Mouse (Mus musculus) layer of hippocampus, postnatal 10 days (tissue): ENCODE measurements around the gene Lgalsl. TPM values are rescaled to one million over a fixed set of nuclear protein-coding genes. Genes with fewer than 3 reads are reported as not detected.
A peak's percentile ranks its signal among the peaks of the same experiment; 100 is the strongest.

Source experiments
- DNase-seq, 2 experiments: peaks; one replicate each; pipeline ENCODE4 v3.0.0; 2021; ENCODE audit warnings: low spot score in 2 of 2
- total RNA-seq, 2 experiments: library from RNA; stranded (reverse); gene quantifications; 2 replicates each; pipeline ENCODE4 v1.2.3; 2021

Gene Lgalsl
- total RNA-seq, 2 experiments from 2014 or later: 86.1 to 89.2 TPM

DNA sequence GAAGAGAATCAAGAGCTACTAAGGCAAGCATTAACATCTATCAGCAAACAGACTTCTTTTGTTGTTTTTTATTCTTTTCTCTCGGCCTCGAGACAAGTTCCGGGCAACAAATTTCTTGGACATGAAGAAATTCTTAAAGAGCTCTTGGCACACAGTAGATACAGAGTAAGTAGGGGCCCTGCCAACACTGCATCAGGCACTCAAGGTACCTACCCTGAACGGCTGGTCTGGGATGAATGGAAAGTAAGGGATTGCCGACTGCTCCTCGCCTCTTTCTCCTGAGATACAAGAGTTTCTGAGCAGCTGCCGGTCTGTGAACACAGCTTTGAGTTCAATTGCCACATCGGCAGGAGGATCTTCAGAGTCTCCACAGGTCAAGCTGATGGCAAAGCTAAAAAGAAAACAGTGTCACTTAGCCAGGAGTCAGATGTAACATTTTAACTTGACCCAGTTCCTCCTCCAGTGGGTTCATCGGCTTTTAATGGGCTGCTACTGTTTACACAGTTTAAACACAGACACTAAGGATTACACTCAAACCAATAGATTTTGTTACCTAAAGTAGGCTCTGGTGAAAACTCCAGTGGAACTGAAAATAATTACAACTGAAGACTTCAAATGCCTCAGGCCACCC is 1.7 kb downstream of the Lgalsl start:
- peak in 1 of 2 experiments; percentile 10 for DNase-seq

DNA sequence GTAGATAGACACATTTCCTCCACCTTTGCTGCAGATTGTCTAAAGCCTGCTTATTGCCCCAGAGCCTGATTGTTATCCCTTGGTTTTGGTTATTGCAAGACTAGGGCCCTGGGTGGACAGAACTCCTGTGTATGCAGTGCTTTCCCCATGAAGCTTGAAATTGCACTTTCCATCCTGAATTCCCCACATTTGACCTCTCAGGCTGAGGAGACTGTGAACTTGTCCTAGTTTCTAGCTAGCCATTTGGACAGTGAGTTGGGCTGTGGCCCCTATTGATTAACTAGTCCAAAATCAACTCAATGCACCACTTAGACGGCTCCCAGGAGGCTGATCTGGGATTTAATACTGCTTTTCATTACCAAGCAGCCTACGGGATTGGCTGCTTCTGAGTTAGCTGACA is 6.9 kb downstream of the Lgalsl start:
- no peak for DNase-seq

DNA sequence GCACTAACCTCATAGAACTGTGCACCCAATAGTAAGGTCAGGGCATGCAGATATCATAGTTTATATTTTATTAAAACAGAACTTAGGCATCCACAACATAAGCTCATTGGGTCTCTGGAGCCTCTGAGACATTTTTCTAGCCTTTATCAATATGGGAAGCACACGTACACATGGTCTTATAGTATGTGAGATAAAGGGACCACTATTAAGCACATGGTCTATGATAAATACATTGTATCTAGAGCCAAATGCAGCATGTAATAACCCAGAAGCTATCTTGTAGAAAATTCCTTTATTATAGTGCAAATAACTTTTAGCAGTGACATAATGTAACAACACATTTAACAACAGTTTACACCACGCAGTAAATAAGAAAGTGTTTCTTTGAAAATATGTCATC is 7.6 kb downstream of the Lgalsl start:
- no peak for DNase-seq

DNA sequence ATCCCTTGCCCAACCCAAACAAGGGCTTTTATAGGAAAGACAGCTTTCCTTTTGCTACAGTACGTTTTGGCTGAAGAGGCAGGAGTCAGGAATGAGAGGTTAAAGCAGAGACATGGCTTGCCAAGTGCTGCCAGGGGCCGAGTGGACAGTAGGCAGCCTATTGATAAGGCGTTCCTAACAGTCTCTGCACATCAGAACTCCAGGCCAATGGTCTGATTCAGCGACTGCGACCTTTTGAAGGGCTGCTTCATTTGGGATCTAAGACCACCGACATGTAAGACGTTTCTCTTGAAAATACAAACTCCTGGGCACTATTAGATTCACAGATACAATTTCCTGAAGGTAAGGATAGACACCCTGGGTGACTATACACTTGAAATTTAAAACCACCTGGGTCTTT is 9.5 kb downstream of the Lgalsl start:
- no peak for DNase-seq

DNA sequence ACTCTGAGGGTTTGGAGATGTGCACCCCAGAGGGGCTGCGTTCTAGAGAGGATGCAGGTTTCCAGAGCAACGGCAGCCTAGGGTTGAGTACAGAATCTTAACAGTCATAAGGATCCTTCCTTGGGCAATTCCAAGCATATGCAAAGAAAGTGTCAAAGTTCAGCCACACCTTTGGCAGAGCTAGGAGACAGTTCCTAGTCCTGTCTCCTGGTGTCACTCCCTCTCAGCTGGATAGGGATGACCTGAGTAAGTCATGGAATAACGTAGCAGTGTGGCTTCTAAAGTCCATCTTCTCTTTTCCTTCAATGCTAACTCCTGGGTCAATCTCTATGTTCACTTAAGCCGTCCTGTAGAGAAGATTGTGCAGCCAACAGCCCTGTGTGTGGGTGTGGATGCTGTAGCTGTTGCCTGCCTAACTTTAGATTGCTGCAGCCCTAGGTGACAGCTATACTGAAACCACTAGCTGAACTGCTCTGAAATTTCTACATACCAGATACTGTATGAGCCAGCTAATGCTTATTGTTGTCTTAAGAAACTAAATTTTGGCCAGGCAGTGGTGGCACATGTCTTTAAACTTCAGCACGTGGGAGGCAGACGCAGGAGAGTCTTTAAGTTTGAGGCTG is 16.8 kb downstream of the Lgalsl start:
- no peak for DNase-seq

DNA sequence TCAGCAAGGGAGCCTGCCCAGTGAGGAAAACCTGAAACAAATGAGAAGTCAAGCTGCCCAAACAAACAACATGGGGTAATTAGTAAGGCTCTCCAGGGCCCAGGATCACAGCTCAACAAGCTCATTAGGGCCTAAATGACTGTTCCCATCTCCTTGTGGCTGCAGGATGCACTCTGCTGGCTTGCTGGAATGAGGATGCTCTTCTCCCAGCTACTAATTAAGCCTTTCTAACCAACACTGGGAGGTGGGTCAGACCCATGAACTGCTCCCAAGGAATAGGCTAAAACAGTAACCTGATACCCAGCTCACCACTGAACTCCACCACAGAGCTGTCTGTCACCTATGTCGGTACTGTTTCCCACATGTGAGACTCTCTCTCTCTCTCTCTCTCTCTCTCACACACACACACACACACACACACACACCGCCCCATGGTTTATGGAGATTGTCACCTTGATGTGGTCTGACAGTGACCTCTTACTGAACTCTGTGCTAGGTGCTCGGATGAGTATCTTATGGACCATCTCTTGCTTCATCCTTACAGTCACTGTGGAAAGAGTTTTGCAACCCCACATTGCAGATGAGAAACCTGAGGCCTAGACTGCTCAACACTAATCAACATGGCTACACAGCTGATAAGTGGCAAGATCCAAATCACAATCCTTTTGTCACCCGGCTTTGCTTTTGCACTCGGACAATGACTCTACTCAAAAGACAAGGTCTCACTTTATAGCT is 18.5 kb downstream of the Lgalsl start:
- no peak for DNase-seq

DNA sequence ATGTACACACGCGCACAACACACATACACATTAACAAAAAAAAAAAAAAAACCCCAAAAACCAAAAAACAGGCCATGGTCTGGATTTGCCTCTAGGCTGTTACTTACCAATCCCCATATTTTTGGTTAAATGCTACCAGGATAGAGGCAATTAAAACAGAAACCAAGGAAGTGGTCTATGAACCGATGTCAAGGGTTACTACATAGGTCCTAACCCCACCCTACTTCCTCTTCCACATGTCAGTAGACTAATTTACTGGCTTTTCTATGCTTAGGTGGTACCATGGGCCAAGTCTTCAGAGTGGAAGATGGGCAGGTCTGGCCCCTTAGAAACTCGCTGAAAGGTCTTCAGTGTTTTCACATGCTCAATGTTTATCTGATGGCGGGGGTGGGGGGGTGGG is 24.2 kb downstream of the Lgalsl start:
- no peak for DNase-seq

DNA sequence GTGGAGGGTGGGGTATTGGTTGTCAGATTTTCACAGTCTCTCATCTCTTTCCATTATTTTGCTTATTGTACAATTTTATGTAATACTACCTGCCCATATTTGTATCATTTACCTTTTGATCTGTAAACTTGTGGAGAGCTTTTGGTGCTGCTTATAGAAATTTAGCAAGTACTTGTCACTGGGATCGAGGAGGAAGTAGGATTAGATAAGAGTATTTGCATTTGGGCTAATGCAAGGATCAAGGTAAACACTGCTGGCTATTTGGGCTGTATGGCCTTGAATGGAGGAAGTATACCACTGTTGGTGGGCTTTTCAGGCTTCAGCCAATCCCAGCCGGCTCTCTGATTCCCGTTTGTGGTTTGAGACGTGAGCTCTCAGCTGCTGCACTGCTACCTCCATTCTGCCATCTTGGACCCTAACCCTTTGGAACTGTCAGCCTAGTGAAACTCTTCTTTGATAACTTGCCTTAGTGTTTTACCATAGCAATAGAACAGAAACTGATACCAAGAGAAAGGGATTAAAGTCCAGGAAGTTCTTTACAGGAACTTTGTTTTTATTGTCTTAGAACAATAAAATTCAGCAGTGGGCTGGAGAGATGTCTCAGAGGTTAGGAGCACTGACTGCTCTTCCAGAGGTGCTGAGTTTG is 25.1 kb downstream of the Lgalsl start:
- DNase-seq: no peak

DNA sequence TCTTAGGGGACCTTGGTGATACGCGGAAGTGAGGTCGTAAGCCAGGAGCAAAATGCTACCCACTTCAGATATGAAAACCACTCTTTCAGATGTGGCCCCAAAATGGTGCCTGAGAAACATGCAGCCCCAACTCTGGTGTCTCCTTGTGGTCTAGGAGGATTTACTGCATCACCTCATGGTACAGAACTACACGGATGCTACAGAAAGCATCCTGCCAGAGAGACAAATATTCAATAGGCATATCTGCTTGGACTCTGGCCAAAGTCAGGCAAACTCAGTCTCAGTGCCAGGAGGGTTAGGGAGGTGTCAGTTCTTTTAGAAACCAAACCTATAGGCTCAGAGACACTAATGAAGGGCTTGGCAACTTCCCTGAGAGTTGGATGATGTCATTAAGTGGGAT is 26.4 kb downstream of the Lgalsl start:
- DNase-seq: no peak

DNA sequence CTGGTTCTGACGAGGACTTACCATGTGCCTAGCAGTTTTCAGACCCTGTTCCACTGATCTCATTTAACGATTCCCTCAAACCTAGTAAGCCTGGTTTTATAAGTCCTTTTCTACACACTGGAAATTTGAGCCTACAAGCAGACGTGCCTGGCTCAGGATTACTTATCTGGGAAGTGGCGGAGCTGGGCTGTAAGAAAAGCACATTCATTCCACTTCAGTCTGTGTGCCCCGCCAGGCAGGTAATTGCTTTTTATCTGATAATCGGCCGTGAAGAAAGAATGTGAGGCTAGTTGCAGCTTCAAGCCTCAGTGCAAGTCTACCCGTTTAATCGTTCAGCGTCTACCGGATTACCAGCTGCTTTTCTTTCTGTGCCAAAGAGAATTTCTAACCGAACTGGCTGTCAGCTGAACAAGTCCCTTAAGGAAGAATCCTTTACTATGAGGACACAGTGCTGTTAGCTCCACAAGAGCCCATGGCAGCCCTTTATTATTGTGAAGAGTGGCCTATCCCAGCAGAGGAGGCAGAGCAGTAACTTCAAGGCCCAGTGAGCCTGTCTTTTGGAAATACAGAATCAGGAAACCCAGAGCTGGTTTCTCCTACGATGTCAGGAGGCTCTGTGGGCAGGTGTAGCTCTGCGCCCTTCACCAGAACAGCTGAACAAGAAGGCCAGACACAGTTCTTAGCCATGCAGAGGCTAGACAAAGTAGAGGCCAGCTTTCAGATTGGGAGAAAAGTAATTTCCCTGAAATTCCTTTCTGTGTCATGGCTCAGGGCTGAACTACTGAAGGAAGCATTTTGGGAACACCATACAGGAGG is 30.4 kb downstream of the Lgalsl start:
- peak in 1 of 2 experiments; percentile 12 for DNase-seq

DNA sequence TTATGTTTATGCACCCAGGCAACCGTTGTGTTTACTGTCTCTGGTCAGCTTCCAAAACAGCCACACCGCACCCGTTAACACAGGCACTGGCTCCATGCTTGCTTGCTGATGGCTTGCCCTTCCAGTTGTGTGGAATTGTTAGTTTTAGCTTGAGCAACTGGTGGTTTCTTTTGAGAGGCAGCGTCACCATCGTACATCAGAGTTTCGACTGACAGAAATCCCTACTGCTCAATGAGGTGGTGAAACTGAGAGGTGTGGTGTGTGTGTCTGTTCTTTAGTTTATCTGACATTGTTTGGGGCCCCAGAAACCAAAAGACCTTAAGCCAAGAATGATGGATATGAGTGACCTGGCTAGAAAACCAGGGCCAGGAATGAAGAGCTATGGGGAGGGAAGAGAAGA is 33.0 kb downstream of the Lgalsl start:
- DNase-seq: no peak

DNA sequence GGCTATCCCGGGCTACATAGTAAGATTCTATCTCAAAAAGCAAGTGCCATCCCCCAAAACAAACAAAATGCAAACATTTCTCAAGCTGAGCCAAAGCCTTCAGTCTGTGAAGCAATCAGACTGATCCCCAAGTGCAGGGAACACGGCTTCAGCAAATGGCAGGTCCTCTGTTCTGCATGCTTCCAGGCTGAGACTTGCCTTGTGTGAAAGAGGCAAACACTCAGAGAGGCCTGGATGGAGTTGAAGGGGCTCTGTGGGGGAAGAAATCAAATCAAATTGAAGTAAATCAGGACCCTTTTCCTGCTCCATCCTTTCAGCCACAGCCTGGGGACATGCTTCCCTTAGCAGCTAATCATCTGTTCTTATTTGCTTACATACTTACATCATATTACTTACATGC is 35.4 kb downstream of the Lgalsl start:
- no peak for DNase-seq

DNA sequence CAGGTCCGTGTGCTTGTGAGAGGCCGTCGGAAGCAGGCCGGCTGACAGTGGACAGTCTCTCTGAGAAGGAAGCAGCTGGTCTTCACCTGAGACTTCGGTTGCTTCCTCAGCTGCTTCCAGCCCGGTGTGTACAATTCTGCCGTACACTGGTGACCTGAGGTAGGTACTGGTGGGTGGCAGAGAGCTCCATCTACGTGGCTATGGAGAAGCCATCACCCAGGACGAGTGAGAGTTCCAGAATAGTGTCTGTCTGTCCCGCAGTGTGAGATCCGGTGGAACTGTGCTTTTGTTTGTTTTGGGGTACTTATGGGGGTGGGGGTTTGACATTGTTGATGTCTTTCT is 36.0 kb downstream of the Lgalsl start:
- no peak for DNase-seq

DNA sequence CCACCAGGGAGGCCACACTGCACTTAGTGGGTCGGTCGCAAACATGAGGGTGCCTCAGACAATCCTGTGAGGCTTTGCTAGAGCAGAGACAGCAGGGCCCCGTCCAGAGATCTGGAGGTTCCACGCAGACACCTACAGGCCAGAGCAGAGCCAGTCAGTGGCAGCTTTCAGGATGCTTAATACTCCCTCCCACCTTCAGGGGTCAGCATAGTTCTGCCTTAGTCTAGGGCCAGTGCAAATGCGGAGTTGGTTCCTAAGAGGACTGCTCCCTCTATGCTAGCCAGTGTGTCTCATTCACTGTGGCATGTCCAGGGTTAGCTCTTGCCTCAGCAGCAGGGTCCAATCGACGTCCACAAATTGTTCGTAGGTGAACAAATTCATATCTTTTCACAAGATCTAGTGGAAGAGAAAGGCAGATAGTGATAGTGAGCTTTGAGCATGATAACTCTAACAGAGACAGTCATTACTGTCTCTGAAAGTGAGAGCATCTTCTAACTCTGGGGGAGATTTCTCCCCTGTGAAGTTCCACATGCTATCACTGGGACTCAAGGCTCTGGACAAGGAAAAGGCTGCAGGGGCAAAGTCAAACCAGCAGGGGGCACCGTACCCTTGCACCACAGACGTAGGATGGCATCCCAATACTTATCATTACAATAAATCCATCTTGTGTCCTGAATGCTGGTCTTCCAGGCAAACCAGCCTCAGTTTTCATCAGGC is 36.5 kb downstream of the Lgalsl start:
- DNase-seq: peak; percentile 90 to 91

DNA sequence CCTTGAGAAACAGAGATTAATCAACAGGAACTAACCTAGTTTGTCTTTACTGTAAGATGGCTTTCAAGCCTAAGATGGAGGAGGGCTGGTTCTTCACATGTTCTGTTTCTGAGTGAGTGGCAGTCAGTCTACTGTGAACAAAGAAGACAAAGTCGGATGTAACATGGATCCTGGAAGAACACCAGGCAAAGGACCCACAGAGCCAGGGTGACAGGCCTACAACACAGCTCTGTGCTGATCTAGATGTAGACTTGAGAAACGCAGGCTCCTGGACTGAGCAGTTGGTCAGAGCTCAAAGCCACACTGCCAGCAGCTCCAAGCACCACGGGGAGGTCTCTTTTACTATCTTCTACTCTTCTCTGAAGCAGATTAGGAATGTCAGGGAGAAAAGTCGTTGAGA is 37.2 kb downstream of the Lgalsl start:
- no peak for DNase-seq

DNA sequence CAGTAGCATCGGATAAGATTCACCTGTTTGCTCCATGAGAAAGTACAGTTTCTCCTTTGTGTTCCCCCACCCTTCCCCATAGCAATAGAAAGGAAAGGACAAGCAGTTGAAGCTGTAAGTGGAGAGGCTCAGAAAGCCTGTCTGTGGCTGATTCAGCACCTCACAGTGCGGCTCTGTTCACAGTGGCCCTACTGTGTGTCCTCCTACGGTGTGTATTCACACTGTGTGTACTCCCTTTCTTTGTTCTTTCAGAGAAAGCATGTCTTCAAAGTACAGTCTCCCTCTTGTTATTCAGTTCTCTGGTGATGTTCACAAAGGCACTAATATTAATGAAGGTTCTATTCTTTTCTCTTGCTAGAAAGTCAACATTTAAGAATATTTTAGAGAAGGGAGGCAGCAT is 38.2 kb downstream of the Lgalsl start:
- DNase-seq: no peak

DNA sequence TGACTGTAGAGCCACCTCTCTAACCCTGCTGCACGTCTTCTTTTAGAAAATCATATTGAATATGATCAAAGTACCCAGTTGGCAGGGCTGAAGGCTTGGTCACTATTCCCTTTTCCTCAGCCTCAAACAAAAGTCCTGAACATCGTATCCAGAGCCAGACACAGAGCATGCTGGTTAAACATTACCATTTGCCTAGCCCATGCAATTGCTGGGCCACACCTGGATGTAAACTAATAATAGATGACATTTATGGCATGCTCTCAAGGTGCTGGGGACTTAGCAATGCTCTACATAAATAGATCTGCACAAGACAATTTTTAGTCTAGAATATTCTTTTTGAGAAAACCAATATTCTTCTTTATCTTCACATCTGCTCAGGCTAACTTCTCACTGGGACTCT is 39.5 kb downstream of the Lgalsl start:
- no peak for DNase-seq

DNA sequence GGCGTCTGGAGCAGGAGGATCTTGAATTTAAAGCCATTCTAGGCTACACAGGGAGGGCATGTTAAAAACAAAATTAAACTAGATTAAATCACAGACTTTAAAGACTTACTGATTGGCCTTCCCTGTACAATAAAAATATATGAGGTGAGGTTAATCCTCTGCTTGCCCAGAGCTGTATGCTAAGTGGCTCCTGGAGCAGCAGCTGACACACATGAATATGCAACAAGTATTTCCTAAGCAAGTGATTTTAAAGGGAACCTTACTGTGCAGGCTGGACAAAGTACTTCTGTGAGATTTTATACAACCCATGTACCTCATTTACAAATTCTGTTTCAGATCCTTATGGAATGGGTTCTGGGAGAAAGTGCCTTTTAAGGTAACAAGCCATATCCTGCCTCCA is 41.8 kb downstream of the Lgalsl start:
- DNase-seq: no peak

DNA sequence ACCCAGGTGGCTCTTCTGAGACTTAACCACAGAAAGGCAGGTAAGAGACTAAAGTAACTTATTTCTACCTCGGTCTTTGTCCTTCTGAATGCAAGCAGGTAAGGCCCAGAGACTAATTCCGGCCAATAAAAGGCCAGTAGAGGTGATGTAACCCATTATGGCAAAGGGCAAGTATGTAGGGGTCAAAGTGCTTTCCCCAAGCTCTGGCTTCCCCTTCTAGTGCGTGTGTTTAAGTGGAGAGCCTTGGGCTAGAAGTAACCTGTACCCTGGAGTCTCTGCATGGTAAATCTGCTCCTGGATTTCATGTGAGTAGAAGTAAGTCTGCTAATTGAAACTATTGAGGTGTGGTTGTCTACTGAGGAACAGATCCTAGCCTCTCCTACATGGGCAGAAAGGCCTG is 42.8 kb downstream of the Lgalsl start:
- no peak for DNase-seq

DNA sequence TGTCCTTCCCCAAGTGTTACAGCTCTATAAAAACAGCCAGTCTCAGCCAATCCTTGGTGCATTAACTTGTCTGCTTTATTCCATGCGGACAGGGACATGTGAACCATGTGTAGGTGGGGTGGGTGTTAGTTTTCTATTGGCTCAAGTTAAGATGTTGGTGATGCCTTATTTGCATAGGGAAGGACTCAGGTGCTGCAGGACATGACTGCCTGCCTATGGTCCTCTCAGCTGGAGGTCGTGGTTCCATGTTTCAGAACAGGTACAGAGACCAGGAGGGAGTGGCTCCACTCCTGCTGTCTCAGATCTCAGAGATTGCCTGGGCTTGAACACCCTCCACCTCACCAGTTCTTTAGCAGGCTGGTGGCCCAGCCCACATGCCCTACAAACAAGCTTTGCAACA is 44.7 kb downstream of the Lgalsl start:
- DNase-seq: no peak

DNA sequence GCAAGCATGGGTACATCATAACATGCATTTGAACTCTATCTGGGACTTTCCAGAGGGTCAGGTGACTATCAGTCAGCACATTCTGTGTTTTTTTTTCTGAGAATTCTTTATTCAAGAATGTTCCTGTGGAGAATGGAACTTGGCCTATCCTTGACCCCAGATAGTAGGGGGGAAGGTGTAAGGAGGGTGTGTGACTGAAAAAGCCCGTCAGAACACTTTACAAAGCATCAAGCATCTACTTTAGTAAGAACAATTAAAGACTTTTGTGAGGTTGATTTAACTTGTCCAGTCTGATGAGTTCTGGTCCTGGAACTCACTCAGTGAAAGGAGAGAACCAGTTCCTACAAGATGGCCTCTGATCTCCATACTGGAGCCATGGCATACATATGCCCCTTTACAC is 45.7 kb downstream of the Lgalsl start:
- no peak for DNase-seq
